Mouse (Mus musculus) thymus, adult 2 months (tissue): ENCODE measurements around the gene Lrrc23. TPM values are rescaled to one million over a fixed set of nuclear protein-coding genes. Genes with fewer than 3 reads are reported as not detected.
A peak's percentile ranks its signal among the peaks of the same experiment; 100 is the strongest.

ENCODE experiments used
- DNase-seq: peaks from one replicate; pipeline ENCODE4 v3.0.0; 2021
- H3K27ac ChIP-seq: fragments of 200-500 bp; 2 replicates; pipeline ENCODE4 v1.5.1; 2012; ENCODE audit warnings: low read length, control low read depth; ENCODE audit not compliant: control insufficient read depth, insufficient read depth
- H3K27me3 ChIP-seq: fragments of 200-500 bp; 2 replicates; pipeline ENCODE4 v1.6.1; 2012; ENCODE audit warnings: mild to moderate bottlenecking, low read length, moderate library complexity, mixed read lengths; ENCODE audit not compliant: control insufficient read depth, insufficient read depth
- H3K36me3 ChIP-seq: fragments of 200-500 bp; 2 replicates; pipeline ENCODE4 v1.6.1; 2012; ENCODE audit warnings: mild to moderate bottlenecking, low read length, moderate library complexity; ENCODE audit not compliant: control insufficient read depth, insufficient read depth
- H3K4me1 ChIP-seq: fragments of 200-500 bp; replicated peaks from 2 replicates; pipeline ENCODE4 v1.6.1; 2012; ENCODE audit warnings: low read length; ENCODE audit not compliant: control insufficient read depth, insufficient read depth
- H3K4me3 ChIP-seq: fragments of 200-500 bp; 2 replicates; pipeline ENCODE4 v1.5.1; 2012; ENCODE audit warnings: mild to moderate bottlenecking, low read length, control low read depth, moderate library complexity; ENCODE audit not compliant: control insufficient read depth, insufficient read depth
- CTCF ChIP-seq: fragments of 200-500 bp; IDR thresholded peaks from 2 replicates; pipeline ENCODE4 v1.5.1; 2012; ENCODE audit warnings: mild to moderate bottlenecking, control low read depth, low read length, moderate library complexity, borderline replicate concordance; ENCODE audit not compliant: control insufficient read depth, poor library complexity, insufficient read depth; ENCODE audit errors: extremely low read depth
- POLR2A ChIP-seq: fragments of 200-500 bp; IDR thresholded peaks from 2 replicates; pipeline ENCODE4 v1.6.1; 2012; ENCODE audit warnings: mild to moderate bottlenecking, low read length, control low read depth, moderate library complexity; ENCODE audit not compliant: control insufficient read depth, poor library complexity, insufficient read depth; ENCODE audit errors: extremely low read depth
- WGBS: fragments of 180-500 bp; shearing (Covaris S2); methylation state at CpG from one replicate; pipeline ENCODE4 v1.1.7; 2018; 5-methylcytosine and 5-hydroxymethylcytosine counted together
- polyA plus RNA-seq: library from polyadenylated mRNA; depleted of rRNA; stranded (reverse); fragments of >200 nt; gene quantifications from 2 replicates; pipeline ENCODE4 v1.2.3, GENCODE M21; 2012

Lrrc23 gene
- polyA plus RNA-seq, 1 experiment = 5.5 TPM

DNA sequence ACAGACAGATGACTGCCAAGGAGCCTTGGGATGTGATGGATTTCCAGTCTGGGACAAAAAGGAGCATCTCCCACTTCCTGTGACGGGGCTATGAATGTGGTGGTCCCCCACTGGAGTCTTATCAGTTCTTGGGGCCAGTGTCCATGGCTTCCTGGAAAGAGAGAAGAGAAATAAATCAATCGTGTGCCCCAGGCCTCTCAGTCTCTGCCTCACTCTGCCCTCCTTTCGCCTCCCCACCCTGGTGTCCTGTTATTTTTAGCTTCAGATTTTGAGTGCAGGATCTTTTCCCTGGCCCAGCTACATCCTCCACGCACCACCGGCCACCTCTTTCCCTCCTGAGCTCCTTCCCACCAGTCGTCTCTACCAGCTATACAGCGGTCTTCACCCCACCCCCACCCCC is 9.5 kb downstream of the Lrrc23 start:
- Histone ChIP-seq H3K27me3 (no peaks in the 10 kb centered on the region), H3K36me3 (no peaks in the 10 kb centered on the region), H3K27ac (no peak overlapping the region), H3K4me3 (no peak overlapping the region), H3K4me1 (peaks cover 20% of the 10 kb centered on the region)
- 79% methylated on average over 7 of the region's 7 CpGs for WGBS
- TF ChIP-seq POLR2A (no peak), CTCF (no peak)
- no peak for DNase-seq

DNA sequence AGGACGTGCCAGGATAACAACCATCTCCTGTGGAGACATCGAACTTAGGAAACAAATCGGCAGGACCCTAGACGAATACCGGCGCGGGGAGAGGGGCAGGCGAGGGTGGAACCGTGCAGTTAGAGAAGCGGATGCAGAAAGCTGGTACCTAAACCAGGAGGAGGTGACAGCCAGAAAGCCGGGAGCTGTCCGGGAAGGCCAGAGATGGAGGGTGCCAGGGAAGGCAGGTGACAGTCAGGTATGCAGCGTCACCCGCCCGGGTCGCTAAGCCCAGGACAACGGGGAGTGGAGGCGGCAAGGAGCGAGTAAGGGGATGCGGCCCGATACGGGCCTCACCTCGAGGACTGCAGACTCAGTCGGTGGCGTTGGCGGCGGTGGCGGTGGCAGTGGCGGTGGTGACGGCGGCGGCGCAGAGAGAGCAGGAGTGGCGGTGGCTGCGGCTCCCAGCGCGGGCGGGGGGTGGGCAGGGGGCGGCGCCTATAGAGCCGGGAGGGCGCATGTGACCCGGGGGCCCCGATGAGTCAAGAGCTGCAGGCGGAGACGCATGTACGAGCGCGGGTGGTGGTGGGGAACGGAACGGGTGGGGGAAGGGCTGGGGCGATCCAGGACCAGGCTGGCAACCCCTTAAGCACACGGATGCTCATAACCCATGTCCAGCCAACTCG is 10.3 kb downstream of the Lrrc23 start, which contains the start of gene Eno2:
TSS of gene Eno2 (minus strand) at position 573 of the 665 bp plus-strand sequence.
- H3K36me3 ChIP-seq = no peaks in the 10 kb centered on the region
- TF ChIP-seq CTCF (0 out of 2 replicates have a peak, but pooled peaks have one; percentile 10), POLR2A (no peak)
- WGBS = 1% methylated on average over 54 of the region's 54 CpGs
- no peaks in the 10 kb centered on the region for H3K27me3 ChIP-seq
- H3K4me1 ChIP-seq = peaks cover 20% of the 10 kb centered on the region
- peak within 1 kb of the TSS; percentile 45 for H3K4me3 ChIP-seq
- no peak within 1 kb of the TSS for H3K27ac ChIP-seq
- peak; percentile 59 for DNase-seq

- DNase-seq = no peak
- Histone ChIP-seq H3K4me1 (peaks cover 20% of the 10 kb centered on the region), H3K36me3 (no peaks in the 10 kb centered on the region), H3K27me3 (no peaks in the 10 kb centered on the region), H3K4me3 (peak overlapping the region; percentile 45), H3K27ac (no peak overlapping the region)
- WGBS = 7% methylated on average over 9 of the region's 9 CpGs
- TF ChIP-seq CTCF (no peak), POLR2A (no peak)
Observed at GRCm38 (mm10) chr6:124768704-124769044, 10.9 kb downstream of the Lrrc23 start.

- Histone ChIP-seq H3K36me3 (no peaks in the 10 kb centered on the region), H3K4me3 (peak overlapping the region; percentile 45; the same call in 1 of the 2 replicates), H3K4me1 (peaks cover 20% of the 10 kb centered on the region), H3K27me3 (no peaks in the 10 kb centered on the region), H3K27ac (no peak overlapping the region)
- 75% methylated on average over 19 of the region's 19 CpGs for WGBS
- TF ChIP-seq POLR2A = no peak
- no peak for TF ChIP-seq CTCF
- no peak for DNase-seq
Observed at GRCm38 (mm10) chr6:124767920-124768703, 11.4 kb downstream of the Lrrc23 start.

GRCm38 (mm10) chr6:124767536-124767919 is 12.0 kb downstream of the Lrrc23 start:
- DNase-seq = no peak
- no peak overlapping the region for H3K4me3 ChIP-seq
- TF ChIP-seq POLR2A (no peak), CTCF (no peak)
- peaks cover 20% of the 10 kb centered on the region for H3K4me1 ChIP-seq
- H3K27ac ChIP-seq = no peak overlapping the region
- H3K27me3 ChIP-seq = no peaks in the 10 kb centered on the region
- H3K36me3 ChIP-seq = no peaks in the 10 kb centered on the region
- 93% methylated on average over 4 of the region's 4 CpGs for WGBS

DNA sequence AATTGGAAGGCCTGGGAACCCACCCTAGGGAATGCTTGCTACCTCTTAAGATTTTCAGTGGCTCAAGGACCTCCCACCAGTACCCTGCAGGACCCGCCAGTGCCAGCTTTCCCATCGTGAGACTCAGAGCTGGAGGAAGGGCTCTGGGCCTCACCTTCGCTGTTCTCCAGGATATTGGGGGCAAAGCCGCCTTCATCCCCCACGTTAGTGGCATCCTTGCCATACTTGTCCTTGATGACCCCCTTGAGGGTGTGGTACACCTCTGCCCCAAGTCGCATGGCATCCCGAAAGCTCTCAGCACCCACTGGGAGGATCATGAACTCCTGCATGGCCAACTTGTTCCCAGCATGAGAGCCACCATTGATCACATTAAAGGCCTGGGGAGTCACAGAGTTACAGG is 13.6 kb downstream of the Lrrc23 start:
- H3K4me3 ChIP-seq = no peak overlapping the region
- no peak for DNase-seq
- WGBS = 97% methylated on average over 7 of the region's 7 CpGs
- H3K4me1 ChIP-seq = peaks cover 20% of the 10 kb centered on the region
- TF ChIP-seq CTCF (no peak), POLR2A (no peak)
- no peaks in the 10 kb centered on the region for H3K36me3 ChIP-seq
- H3K27me3 ChIP-seq = no peaks in the 10 kb centered on the region
- no peak overlapping the region for H3K27ac ChIP-seq
